Mouse (Mus musculus): Measurements from ENCODE around the gene Ndrg3. TPM values are rescaled to one million over a fixed set of nuclear protein-coding genes. Genes with fewer than 3 reads are reported as not detected.
"Not testable (repeated sequence)": the region's sequence is repeated elsewhere in the genome, so short reads cannot be mapped to it uniquely, and the experiment has no call there.

Ndrg3 gene
- polyA plus RNA-seq, 1 experiment from 2014 or later, result 48.2 TPM

GRCm38 (mm10) chr2:156963891-156964290 lies 28.0 kb downstream of the Ndrg3 start:
- Histone ChIP-seq H3K4me3 (ENCODE audit: low read depth, low read length) (no peak overlapping the region), H3K27me3 (ENCODE audit: control insufficient read depth, insufficient read depth, low read length) (no peaks in the 10 kb centered on the region), H3K4me2 (replicated peaks; ENCODE audit: low read depth, low read length) (no peak overlapping the region), H3K27ac (ENCODE audit: low read depth, low read length) (no peak overlapping the region), H3K36me3 (ENCODE audit: control insufficient read depth, insufficient read depth, low read length) (no peaks in the 10 kb centered on the region), H3K9me3 (ENCODE audit: control insufficient read depth, low read length) (no peaks in the 10 kb centered on the region), H3K4me1 (replicated peaks; ENCODE audit: control insufficient read depth, insufficient read depth, low read length) (no peaks in the 10 kb centered on the region), H3K9ac (ENCODE audit: low read depth, low read length) (no peak overlapping the region)
- no peak for DNase-seq (ENCODE audit: low spot score)
- WGBS, result 94% methylated on average over 7 of the region's 7 CpGs
- ATAC-seq (ENCODE audit: low FRiP score), result no peak

DNA sequence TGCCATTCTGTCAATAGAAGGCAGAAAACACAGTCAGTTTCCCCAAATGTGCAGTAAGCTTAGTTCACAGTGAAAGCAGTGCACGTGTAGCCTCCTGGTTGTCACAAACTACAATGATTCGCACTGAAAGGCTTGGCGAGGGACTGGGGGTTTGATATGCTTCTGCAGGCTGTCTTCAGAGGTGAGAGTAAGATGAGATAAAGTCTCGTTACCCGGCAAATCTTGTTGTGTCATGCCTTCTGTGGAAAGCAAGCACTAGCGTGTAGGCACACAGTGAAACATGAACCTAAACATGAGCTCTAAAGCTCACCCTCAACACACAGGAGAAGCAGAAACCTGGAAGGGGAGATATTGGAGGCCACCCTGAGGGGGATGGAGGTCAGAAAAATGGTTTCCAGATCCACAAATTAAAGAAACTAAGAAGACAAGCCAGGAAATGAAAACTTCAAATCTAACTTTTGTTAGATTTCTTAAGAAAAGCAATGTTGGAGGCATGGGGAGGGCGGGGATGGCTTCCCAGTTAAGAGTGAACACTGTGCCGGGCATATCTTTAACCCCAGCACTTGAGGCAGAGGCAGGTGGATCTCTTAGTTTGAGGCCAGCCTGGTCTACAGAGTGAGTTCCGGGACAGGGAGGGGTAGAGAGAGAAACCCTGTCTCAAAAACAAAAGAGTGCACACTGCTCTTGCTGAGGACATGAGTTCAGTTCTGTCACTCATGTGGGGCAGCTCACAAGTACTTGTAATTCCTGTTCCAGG lies 33.2 kb downstream of the Ndrg3 start:
- ATAC-seq (ENCODE audit: low FRiP score) (no peak), DNase-seq (ENCODE audit: low spot score) (no peak)
- Histone ChIP-seq H3K9ac (ENCODE audit: low read depth, low read length) (no peak overlapping the region), H3K36me3 (ENCODE audit: control insufficient read depth, insufficient read depth, low read length) (no peaks in the 10 kb centered on the region), H3K4me2 (replicated peaks; ENCODE audit: low read depth, low read length) (no peak overlapping the region), H3K4me1 (replicated peaks; ENCODE audit: control insufficient read depth, insufficient read depth, low read length) (no peaks in the 10 kb centered on the region), H3K4me3 (ENCODE audit: low read depth, low read length) (no peak overlapping the region), H3K9me3 (ENCODE audit: control insufficient read depth, low read length) (no peaks in the 10 kb centered on the region), H3K27me3 (ENCODE audit: control insufficient read depth, insufficient read depth, low read length) (no peaks in the 10 kb centered on the region), H3K27ac (ENCODE audit: low read depth, low read length) (no peak overlapping the region)
- WGBS, result 93% methylated on average over 9 of the region's 9 CpGs

GRCm38 (mm10) chr2:156957035-156957434 lies 34.8 kb downstream of the Ndrg3 start:
- no peak overlapping the region for H3K4me2 ChIP-seq (replicated peaks; ENCODE audit: low read depth, low read length)
- H3K27me3 ChIP-seq (ENCODE audit: control insufficient read depth, insufficient read depth, low read length), result no peaks in the 10 kb centered on the region
- H3K9ac ChIP-seq (ENCODE audit: low read depth, low read length), result no peak overlapping the region
- no peaks in the 10 kb centered on the region for H3K9me3 ChIP-seq (ENCODE audit: control insufficient read depth, low read length)
- no peaks in the 10 kb centered on the region for H3K36me3 ChIP-seq (ENCODE audit: control insufficient read depth, insufficient read depth, low read length)
- no peak for ATAC-seq (ENCODE audit: low FRiP score)
- no peak overlapping the region for H3K4me3 ChIP-seq (ENCODE audit: low read depth, low read length)
- no peaks in the 10 kb centered on the region for H3K4me1 ChIP-seq (replicated peaks; ENCODE audit: control insufficient read depth, insufficient read depth, low read length)
- no peak for DNase-seq (ENCODE audit: low spot score)
- WGBS, result 89% methylated on average over 2 of the region's 2 CpGs
- no peak overlapping the region for H3K27ac ChIP-seq (ENCODE audit: low read depth, low read length)

- H3K27ac ChIP-seq (ENCODE audit: low read depth, low read length), result no peak overlapping the region
- H3K4me2 ChIP-seq (replicated peaks; ENCODE audit: low read depth, low read length), result no peak overlapping the region
- H3K27me3 ChIP-seq (ENCODE audit: control insufficient read depth, insufficient read depth, low read length), result no peaks in the 10 kb centered on the region
- H3K4me1 ChIP-seq (replicated peaks; ENCODE audit: control insufficient read depth, insufficient read depth, low read length), result no peaks in the 10 kb centered on the region
- 79% methylated on average over 7 of the region's 7 CpGs for WGBS
- H3K4me3 ChIP-seq (ENCODE audit: low read depth, low read length), result no peak overlapping the region
- no peaks in the 10 kb centered on the region for H3K9me3 ChIP-seq (ENCODE audit: control insufficient read depth, low read length)
- no peak overlapping the region for H3K9ac ChIP-seq (ENCODE audit: low read depth, low read length)
- ATAC-seq (ENCODE audit: low FRiP score) (no peak), DNase-seq (ENCODE audit: low spot score) (no peak)
- no peaks in the 10 kb centered on the region for H3K36me3 ChIP-seq (ENCODE audit: control insufficient read depth, insufficient read depth, low read length)
Observed at GRCm38 (mm10) chr2:156956306-156956705, 35.5 kb downstream of the Ndrg3 start.

GRCm38 (mm10) chr2:156954463-156954862 lies 37.4 kb downstream of the Ndrg3 start:
- no peak overlapping the region for H3K4me2 ChIP-seq (replicated peaks; ENCODE audit: low read depth, low read length)
- H3K27ac ChIP-seq (ENCODE audit: low read depth, low read length), result no peak overlapping the region
- WGBS, result 89% methylated on average over 5 of the region's 5 CpGs
- H3K36me3 ChIP-seq (ENCODE audit: control insufficient read depth, insufficient read depth, low read length), result no peaks in the 10 kb centered on the region
- no peak overlapping the region for H3K9ac ChIP-seq (ENCODE audit: low read depth, low read length)
- ATAC-seq (ENCODE audit: low FRiP score) (no peak), DNase-seq (ENCODE audit: low spot score) (no peak)
- no peaks in the 10 kb centered on the region for H3K4me1 ChIP-seq (replicated peaks; ENCODE audit: control insufficient read depth, insufficient read depth, low read length)
- no peak overlapping the region for H3K4me3 ChIP-seq (ENCODE audit: low read depth, low read length)
- no peaks in the 10 kb centered on the region for H3K9me3 ChIP-seq (ENCODE audit: control insufficient read depth, low read length)
- H3K27me3 ChIP-seq (ENCODE audit: control insufficient read depth, insufficient read depth, low read length), result no peaks in the 10 kb centered on the region

DNA sequence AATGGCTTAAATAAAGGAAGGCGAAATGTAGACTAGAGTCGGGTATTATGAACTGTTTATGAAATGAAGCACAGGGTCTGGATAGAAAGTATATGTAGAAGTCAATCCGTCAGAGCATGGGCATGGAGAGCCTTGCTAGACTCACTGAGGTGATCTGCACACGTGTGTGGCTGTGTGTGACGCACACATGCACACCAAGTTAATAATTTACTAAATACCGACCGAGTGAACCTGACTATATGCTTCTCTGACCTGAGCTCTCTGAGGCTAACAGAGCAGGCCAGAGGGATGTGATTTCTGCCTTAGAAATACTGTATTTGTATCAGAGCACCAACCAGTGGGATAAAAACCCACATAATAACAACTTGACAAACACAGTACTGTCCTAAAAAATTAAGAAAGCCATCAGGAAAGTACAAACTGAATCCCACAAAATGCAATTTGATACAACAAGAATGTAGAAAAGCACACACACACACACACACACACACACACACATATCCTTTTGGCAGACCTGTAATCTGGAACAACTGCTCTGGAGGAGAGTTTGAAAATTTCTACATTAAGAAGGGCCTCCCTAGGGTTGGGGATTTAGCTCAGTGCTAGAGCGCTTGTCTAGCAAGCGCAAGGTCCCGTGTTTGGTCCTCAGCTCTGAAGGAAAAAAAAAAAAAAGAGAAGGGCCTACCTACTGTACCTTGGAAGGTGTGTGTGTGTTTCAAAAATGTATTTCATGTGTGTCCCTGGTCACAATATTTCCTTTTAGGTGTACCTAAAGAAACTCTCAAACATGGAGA lies 40.4 kb downstream of the Ndrg3 start:
- no peak overlapping the region for H3K9ac ChIP-seq (ENCODE audit: low read depth, low read length)
- DNase-seq (ENCODE audit: low spot score) (no peak), ATAC-seq (ENCODE audit: low FRiP score) (no peak)
- 86% methylated on average over 10 of the region's 10 CpGs for WGBS
- H3K4me1 ChIP-seq (replicated peaks; ENCODE audit: control insufficient read depth, insufficient read depth, low read length), result no peaks in the 10 kb centered on the region
- no peaks in the 10 kb centered on the region for H3K9me3 ChIP-seq (ENCODE audit: control insufficient read depth, low read length)
- no peak overlapping the region for H3K27ac ChIP-seq (ENCODE audit: low read depth, low read length)
- H3K36me3 ChIP-seq (ENCODE audit: control insufficient read depth, insufficient read depth, low read length), result no peaks in the 10 kb centered on the region
- H3K27me3 ChIP-seq (ENCODE audit: control insufficient read depth, insufficient read depth, low read length), result no peaks in the 10 kb centered on the region
- H3K4me2 ChIP-seq (replicated peaks; ENCODE audit: low read depth, low read length), result no peak overlapping the region
- no peak overlapping the region for H3K4me3 ChIP-seq (ENCODE audit: low read depth, low read length)

GRCm38 (mm10) chr2:156950816-156951215 lies 41.0 kb downstream of the Ndrg3 start:
- Histone ChIP-seq H3K27ac (ENCODE audit: low read depth, low read length) (no peak overlapping the region), H3K27me3 (ENCODE audit: control insufficient read depth, insufficient read depth, low read length) (no peaks in the 10 kb centered on the region), H3K4me2 (replicated peaks; ENCODE audit: low read depth, low read length) (no peak overlapping the region), H3K36me3 (ENCODE audit: control insufficient read depth, insufficient read depth, low read length) (no peaks in the 10 kb centered on the region), H3K4me1 (replicated peaks; ENCODE audit: control insufficient read depth, insufficient read depth, low read length) (no peaks in the 10 kb centered on the region), H3K9me3 (ENCODE audit: control insufficient read depth, low read length) (no peaks in the 10 kb centered on the region), H3K4me3 (ENCODE audit: low read depth, low read length) (no peak overlapping the region), H3K9ac (ENCODE audit: low read depth, low read length) (no peak overlapping the region)
- no peak for DNase-seq (ENCODE audit: low spot score)
- WGBS, result 97% methylated on average over 3 of the region's 3 CpGs
- ATAC-seq (ENCODE audit: low FRiP score), result no peak

- not testable (repeated sequence) for H3K9ac ChIP-seq (ENCODE audit: low read depth, low read length); H3K27me3 ChIP-seq (ENCODE audit: control insufficient read depth, insufficient read depth, low read length); ATAC-seq (ENCODE audit: low FRiP score); H3K4me3 ChIP-seq (ENCODE audit: low read depth, low read length); H3K36me3 ChIP-seq (ENCODE audit: control insufficient read depth, insufficient read depth, low read length); H3K4me2 ChIP-seq (replicated peaks; ENCODE audit: low read depth, low read length); DNase-seq (ENCODE audit: low spot score); H3K4me1 ChIP-seq (replicated peaks; ENCODE audit: control insufficient read depth, insufficient read depth, low read length); H3K9me3 ChIP-seq (ENCODE audit: control insufficient read depth, low read length); H3K27ac ChIP-seq (ENCODE audit: low read depth, low read length)
- WGBS, result 81% methylated on average over 9 of the region's 9 CpGs
Observed at GRCm38 (mm10) chr2:156941523-156941922, 50.3 kb downstream of the Ndrg3 start.

DNA sequence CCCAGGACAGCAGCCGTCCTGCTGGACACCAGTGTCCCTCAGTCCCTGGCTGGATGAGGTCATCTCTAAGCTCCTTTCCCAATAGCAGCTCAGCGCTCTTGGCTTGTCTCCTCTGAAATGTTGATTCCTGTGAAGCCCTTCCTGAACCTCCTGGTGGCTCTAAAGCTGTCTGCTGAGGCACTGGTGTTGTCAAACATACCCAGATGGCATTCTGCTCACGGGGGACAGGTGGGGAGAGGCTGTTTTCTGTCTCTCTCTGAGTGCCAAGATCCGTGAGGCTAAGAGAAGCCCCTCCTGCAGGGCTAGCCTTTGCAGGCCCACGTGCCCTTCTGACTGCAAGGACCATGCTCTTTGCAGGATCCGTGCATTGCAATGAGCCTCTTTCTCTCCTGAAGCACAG lies 51.9 kb downstream of the Ndrg3 start:
- WGBS, result 66% methylated on average over 6 of the region's 6 CpGs

More for the DNA sequence above, 51.9 kb downstream of the Ndrg3 start:
- not testable (repeated sequence) for H3K4me3 ChIP-seq (ENCODE audit: low read depth, low read length); H3K9ac ChIP-seq (ENCODE audit: low read depth, low read length); DNase-seq (ENCODE audit: low spot score); ATAC-seq (ENCODE audit: low FRiP score); H3K4me2 ChIP-seq (replicated peaks; ENCODE audit: low read depth, low read length); H3K4me1 ChIP-seq (replicated peaks; ENCODE audit: control insufficient read depth, insufficient read depth, low read length); H3K27me3 ChIP-seq (ENCODE audit: control insufficient read depth, insufficient read depth, low read length); H3K36me3 ChIP-seq (ENCODE audit: control insufficient read depth, insufficient read depth, low read length); H3K9me3 ChIP-seq (ENCODE audit: control insufficient read depth, low read length); H3K27ac ChIP-seq (ENCODE audit: low read depth, low read length)
